Mouse (Mus musculus): ENCODE results near the gene Cstad. TPM values are rescaled to one million over a fixed set of nuclear protein-coding genes. Genes with fewer than 3 reads are reported as not detected.

Cstad gene
- total RNA-seq (2021): 1 to 10 TPM; 3.1 to 4.8 TPM

DNA sequence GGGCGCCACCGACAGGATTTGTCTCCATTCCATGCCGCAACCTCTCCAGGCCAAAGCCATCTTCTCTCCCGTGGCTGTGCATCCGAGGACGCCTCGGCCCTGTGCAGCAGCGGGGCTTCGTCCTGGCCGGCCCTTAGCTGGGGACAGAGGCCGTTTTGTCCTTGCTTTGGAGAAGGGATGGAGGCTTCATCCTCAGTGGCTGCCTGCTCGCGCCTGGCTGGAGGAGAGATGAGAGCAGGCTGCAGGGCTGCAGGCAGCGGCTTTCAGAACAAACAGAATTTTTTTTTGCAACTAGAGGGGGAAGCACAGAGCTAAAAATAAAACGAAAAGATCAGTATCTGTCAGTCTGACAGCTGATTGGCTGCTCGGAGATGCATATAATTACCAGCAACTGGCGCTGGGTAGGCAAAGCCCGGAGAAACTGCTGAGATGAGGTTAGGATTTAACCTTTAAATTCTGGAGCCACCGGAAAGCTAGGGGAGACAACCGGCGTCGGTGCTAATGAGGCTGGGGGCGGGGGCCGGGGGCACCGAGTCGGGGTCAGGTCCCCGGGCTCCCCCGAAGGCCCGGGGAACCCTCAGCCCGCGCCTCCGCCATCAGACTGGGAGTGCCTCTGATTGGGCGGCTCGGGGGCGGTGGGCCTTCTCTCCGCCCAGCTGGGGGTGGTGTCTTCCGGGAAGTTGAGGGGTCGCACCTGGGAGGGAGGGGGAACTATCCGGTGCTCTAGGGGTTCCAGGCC is at the start of gene Cstad:
TSS of gene Cstad (plus strand) at position 400 of the 739 bp plus-strand sequence.
- peak; percentile 81 to 88 for DNase-seq (ENCODE audit: extremely low spot score in 1 of 2, low spot score in 2 of 2)
- intact Hi-C loops (cut with DNase I): loop anchor here (5.0 kb wide), 2 partner anchors 112 to 123 kb away; partner anchors contain the start of gene Ier5l

DNA sequence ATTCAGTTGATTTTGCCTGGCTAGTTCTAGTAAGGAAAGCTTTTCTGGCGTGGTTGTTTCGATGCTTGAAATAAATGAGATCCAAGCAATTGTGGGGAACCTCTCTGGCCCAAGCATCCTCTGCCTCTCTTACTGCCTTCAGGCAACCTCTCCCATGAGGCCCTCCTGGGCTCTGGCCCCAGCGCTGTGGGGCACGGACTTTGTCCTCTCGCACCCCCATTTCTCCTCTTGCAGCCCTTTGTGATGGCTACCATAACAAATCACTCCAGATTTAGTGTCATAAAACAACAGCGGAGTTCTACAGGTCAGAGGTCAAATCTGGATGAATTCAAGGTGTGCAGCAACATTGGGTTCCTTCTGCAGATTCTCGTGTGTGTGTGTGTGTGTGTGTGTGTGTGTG is 49.1 kb upstream of the Cstad start:
- DNase-seq (ENCODE audit: extremely low spot score in 1 of 2, low spot score in 2 of 2): no peak
- intact Hi-C loops (cut with DNase I): loop anchor here (5.0 kb wide), 1 partner anchor 73 kb away; the partner anchor contains the start of gene Ier5l

DNA sequence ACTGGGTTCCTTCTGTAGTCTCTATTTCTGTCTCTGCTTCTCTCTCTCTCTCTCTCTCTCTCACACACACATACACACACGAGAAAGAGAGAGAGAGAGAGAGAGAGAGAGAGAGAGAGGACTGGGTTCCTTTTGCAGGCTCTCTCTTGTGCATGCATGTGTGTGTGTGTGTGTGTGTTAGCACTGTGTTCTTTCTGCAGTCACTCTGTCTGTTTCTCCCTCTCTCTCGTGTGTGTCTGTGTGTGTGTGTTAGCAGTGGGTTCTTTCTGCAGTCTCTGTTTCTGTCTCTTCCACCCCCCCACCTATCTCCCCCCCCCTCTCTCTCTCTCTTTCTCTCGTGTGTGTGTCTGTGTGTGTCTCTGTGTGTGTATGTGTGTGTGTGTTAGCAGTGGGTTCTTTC is 48.6 kb upstream of the Cstad start:
- no peak for DNase-seq (ENCODE audit: extremely low spot score in 1 of 2, low spot score in 2 of 2)
- intact Hi-C loops (cut with DNase I): loop anchor here (5.0 kb wide), 1 partner anchor 74 kb away; the partner anchor contains the start of gene Ier5l

GRCm38 (mm10) chr2:30547455-30548217 is 47.2 kb upstream of the Cstad start:
- intact Hi-C loops (cut with DNase I): loop anchor here (5.0 kb wide), 1 partner anchor 75 kb away; the partner anchor contains the start of gene Ier5l

DNA sequence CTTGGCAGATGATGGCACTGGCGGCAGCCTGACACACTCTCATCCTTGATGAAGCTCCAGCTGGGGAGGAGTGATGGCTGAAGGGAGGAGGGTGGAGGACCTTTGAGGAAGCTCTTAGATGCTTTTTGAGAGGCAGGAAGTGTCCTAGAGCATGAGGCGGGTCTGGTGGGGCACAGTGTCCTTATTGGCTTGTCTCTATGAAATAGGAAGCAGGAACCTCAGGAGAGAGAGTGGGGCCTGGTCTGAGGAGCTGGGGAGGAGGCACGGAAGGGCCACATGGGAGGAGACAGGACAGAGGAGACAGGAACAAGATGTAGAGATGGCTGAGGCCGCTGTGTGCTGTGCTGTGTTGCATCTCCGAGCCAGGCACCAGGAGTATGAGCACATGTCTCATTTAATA is 43.3 kb upstream of the Cstad start:
- intact Hi-C loops (cut with DNase I): no loop called here
- no peak for DNase-seq (ENCODE audit: extremely low spot score in 1 of 2, low spot score in 2 of 2)

More at GRCm38 (mm10) chr2:30547455-30548217, 47.2 kb upstream of the Cstad start:
- DNase-seq (ENCODE audit: extremely low spot score in 1 of 2, low spot score in 2 of 2): peak in 1 of 2 experiments; percentile 70

DNA sequence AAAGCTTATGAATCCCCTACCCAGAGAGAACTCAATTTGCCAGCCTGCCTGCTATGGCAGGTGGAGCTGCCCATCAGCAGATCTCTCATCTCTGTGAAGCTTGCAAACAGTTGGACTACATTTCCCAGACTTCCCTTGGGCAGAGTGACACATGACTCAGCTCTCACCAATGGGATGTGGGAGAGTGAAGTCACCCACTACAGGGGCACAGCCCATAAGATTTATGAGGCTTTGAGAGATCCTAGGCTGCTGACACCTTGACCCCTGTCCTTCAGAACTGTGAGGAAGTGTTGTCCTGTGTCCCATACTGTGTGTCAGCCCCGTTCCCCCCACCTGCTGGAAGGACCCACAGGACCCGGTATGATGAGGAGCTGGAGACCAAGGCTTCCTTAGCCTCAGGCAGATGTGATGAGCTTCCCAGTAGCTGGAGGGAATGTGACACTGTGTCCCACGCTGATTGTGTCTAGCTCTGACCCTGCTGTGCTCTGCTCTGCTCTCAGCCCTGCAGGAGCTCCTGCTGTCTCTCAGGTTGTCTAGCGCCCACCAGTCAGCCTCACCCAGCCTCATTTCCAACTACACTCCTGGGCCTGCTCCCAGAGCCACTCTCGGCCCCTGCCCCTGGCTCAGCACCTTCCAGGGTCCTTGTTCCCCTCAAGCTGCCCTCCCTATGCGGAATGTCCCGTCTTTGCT is 40.8 kb upstream of the Cstad start:
- intact Hi-C loops (cut with DNase I): no loop called here

GRCm38 (mm10) chr2:30555257-30555656 is 39.6 kb upstream of the Cstad start:
- intact Hi-C loops (cut with DNase I): no loop called here
- DNase-seq (ENCODE audit: extremely low spot score in 1 of 2, low spot score in 2 of 2): peak in 1 of 2 experiments; percentile 52

More for the DNA sequence above, 40.8 kb upstream of the Cstad start:
- peak; percentile 56 to 77 for DNase-seq (ENCODE audit: extremely low spot score in 1 of 2, low spot score in 2 of 2)

DNA sequence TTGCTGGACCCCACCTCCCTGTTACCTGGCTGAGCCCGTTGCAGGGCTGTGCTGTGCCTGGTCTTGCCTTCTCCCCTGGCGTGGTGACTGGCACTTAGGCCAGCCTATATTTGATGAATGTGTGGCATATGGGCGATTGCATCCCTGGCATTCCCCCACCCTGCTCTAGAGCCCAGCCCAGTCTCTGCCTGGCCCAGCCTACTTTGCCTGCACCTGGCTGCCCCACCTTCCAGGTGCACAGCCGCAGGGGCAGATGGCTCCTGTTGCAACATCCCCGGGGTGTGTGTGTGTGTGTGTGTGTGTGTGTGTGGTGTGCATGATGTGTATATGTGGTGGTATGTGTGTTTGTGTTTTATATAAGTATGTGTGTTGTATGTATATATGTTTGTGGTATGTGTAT is 38.3 kb upstream of the Cstad start:
- no peak for DNase-seq (ENCODE audit: extremely low spot score in 1 of 2, low spot score in 2 of 2)
- intact Hi-C loops (cut with DNase I): no loop called here

DNA sequence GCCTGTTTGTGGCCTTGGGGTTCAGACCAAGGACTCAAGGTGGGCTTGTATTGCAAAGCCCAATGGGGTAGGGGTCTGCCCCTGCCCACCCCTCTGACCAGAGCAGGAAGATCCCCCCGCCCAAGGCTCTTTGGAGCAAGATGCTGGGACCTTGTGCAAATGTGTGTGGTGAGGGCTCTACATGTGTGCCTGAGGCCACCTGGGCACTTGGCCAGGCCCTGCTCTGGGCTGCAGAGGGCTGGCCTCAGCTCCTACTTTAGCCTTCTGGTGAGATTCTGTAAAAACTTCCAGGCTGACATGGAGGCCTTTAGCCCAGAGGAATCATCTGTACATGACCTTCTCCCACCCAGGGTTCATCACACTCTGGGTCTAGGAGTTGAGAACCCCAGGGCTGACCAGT is 35.3 kb upstream of the Cstad start:
- intact Hi-C loops (cut with DNase I): no loop called here
- no peak for DNase-seq (ENCODE audit: extremely low spot score in 1 of 2, low spot score in 2 of 2)

- intact Hi-C loops (cut with DNase I): no loop called here
- DNase-seq (ENCODE audit: extremely low spot score in 1 of 2, low spot score in 2 of 2): no peak
These were observed 32.3 kb upstream of the Cstad start for GRCm38 (mm10) chr2:30562553-30562952.

GRCm38 (mm10) chr2:30571647-30572046 is 23.2 kb upstream of the Cstad start:
- DNase-seq (ENCODE audit: extremely low spot score in 1 of 2, low spot score in 2 of 2): no peak
- intact Hi-C loops (cut with DNase I): no loop called here

GRCm38 (mm10) chr2:30573522-30573921 is 21.3 kb upstream of the Cstad start:
- intact Hi-C loops (cut with DNase I): no loop called here
- no peak for DNase-seq (ENCODE audit: extremely low spot score in 1 of 2, low spot score in 2 of 2)

GRCm38 (mm10) chr2:30577010-30577409 is 17.8 kb upstream of the Cstad start:
- no peak for DNase-seq (ENCODE audit: extremely low spot score in 1 of 2, low spot score in 2 of 2)
- intact Hi-C loops (cut with DNase I): no loop called here

DNA sequence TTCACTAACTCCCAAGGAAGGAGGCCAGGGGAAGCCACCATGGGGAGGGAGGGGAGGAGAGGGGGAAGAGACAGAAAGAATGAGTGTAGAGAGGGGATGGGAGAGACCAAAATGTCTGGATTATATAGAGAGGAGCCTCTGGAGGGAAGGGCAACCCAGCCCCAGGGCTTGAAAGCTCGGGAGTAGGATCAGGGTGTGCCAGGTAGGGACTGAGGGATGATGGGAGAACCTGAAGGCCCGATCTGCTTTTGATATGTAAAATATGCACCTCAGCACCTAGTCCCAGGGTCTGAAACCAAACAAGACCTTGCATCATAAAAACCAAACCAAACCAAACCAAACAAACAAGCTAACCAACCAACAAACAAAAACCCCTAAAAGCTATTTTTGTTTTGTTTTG is 16.8 kb upstream of the Cstad start:
- no peak for DNase-seq (ENCODE audit: extremely low spot score in 1 of 2, low spot score in 2 of 2)
- intact Hi-C loops (cut with DNase I): no loop called here

- intact Hi-C loops (cut with DNase I): no loop called here
- peak in 1 of 2 experiments; percentile 59 for DNase-seq (ENCODE audit: extremely low spot score in 1 of 2, low spot score in 2 of 2)
These were observed 7.7 kb upstream of the Cstad start for GRCm38 (mm10) chr2:30587161-30587560.

DNA sequence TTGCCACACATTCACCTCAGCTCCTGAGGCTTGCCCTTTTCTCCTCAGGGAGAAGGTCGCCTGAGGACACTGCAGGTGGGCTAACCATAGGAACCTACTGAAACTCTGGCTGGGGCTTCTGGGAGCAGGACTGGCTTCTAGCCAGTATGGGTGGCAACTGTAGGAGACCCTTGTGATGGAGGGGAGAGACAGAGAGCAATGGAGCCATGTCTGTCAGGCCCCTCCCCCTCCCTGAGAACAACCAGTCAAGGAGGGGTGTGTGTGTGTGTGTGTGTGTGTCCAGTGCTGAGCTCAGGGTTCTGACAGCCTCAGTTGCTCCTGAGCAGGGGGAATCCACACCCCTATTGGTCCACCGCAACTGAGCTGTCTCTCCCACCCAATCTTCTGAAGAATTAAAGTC is 7.2 kb upstream of the Cstad start:
- intact Hi-C loops (cut with DNase I): no loop called here

DNA sequence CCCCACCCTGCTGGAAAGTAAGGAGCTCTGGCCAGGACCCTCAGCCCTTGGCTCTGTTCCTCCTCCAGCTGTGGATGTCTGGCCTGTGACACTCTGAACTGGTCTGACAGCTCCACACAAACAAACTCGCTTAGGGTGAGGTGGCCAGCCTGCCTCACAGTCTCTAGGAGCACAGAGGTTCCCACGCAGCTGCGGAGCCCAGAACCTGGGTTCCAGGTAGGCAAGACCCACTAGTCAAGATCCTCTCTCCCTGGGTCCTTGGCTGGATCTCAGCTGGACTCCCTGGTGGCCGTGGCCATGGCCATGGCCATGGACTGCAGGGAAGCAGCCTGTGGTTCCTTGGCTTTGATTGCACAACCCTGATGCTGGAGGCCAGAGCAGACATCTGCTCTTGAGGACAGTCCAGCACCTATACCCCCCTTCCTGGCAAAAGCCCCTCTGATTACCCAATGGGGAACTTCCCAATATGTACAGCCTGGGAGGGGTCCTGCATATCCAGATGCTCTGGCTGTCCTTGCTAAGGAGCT is 5.8 kb upstream of the Cstad start:
- intact Hi-C loops (cut with DNase I): no loop called here

More for the DNA sequence above, 7.2 kb upstream of the Cstad start:
- peak in 1 of 2 experiments; percentile 24 for DNase-seq (ENCODE audit: extremely low spot score in 1 of 2, low spot score in 2 of 2)

DNA sequence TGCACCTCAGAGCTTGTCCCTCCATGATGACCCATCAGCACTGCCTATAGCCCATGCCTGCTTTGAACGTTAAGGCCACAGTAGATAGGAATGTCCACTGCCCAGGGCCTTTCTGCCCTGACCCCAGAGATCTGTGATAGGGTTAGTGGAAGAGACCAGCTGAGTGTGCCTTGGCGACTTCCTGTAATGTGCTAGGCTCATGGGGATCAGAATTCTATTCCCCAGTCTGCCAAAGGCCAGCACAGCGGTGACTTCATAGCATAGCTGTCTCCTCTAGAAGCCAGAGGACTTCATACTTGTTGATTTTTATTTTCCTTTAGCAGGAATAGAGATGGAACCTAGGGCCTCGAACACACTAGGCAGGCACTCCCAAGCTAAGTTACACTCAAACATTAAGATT is 5.1 kb upstream of the Cstad start:
- intact Hi-C loops (cut with DNase I): no loop called here
- DNase-seq (ENCODE audit: extremely low spot score in 1 of 2, low spot score in 2 of 2): no peak

More for the DNA sequence above, 5.8 kb upstream of the Cstad start:
- peak in 1 of 2 experiments; percentile 36 for DNase-seq (ENCODE audit: extremely low spot score in 1 of 2, low spot score in 2 of 2)

DNA sequence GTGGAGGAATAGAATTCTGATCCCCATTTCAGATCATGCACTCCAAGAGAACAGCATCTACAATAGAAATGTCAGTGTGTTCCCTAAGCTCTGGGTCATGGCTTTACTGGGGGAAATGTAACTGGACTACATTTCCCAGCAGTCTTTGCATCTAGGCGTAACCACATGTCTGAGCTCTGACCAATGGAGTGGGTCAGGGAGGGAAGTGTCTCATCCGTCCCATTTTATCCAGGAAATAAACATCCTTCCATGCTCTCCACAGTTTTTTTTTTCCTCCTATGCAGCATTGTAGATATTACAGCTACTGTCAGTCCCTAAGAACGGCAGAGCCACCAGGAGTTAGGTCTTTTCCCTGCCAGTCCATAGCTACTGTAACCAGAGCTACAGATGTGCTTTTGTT is 3.9 kb upstream of the Cstad start:
- peak; percentile 50 to 72 for DNase-seq (ENCODE audit: extremely low spot score in 1 of 2, low spot score in 2 of 2)
- intact Hi-C loops (cut with DNase I): no loop called here

Measured in left cerebral cortex, postnatal 10 days (tissue).